Mouse (Mus musculus): ENCODE measurements around the gene Rasgef1c. TPM values are rescaled to one million over a fixed set of nuclear protein-coding genes. Genes with fewer than 3 reads are reported as not detected.

Rasgef1c gene
- polyA plus RNA-seq, 1 experiment from 2014 or later = 0.05 TPM

DNA sequence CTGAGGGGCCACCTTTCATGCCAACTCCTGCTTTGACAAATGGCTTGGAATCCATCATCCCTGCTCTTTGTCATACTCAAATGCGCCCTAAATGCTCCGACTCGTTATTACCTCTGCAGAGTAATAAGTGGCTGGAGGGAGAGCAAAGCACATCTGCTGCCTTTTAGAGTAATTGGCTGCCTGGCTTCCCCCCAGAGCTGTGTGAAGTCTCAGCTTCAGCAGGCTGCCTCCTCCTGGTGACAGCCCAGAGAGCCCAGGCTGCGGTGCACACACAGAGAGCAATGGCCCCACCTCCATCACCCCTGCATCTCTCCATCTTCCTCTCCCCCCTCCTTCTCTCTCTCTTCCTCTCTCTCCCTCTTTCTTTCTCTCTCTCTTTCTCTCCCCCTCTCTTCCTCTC is 25.5 kb downstream of the Rasgef1c start:
- H3K4me2 ChIP-seq = no peak overlapping the region
- no peaks in the 10 kb centered on the region for H3K9me3 ChIP-seq (replicated peaks)
- WGBS = 24% methylated on average over 4 of the region's 4 CpGs
- peaks cover 23% of the 10 kb centered on the region for H3K27me3 ChIP-seq
- no peak overlapping the region for H3K4me3 ChIP-seq
- no peak overlapping the region for H3K27ac ChIP-seq
- H3K9ac ChIP-seq = no peak overlapping the region
- H3K36me3 ChIP-seq = no peaks in the 10 kb centered on the region
- H3K4me1 ChIP-seq (replicated peaks) = peaks cover 13% of the 10 kb centered on the region
- ATAC-seq (replicated peaks; ENCODE audit: insufficient number of reproducible peaks, insufficient read depth, low FRiP score, low read depth) = no peak; the same call in 1 of the 2 replicates

DNA sequence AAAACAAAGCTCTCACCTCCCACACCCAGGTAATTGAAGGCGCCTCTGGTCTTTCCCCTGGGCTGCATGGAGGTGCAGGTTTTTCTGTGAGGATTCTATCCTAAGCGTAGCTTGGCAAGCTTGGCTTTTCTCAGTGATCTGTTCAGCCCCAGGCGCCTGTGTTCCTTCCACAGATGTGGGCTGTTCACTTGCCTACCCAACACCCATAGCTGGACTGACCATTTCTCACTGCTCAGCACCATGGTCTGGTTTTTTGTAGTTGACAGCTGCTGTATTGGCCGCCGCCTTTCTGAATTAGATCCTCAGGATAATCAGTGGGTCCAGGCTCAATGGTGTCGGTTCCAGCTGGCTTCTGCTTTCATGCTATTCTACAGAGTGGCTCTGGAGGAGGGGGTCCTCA is 26.0 kb downstream of the Rasgef1c start:
- H3K4me3 ChIP-seq = no peak overlapping the region
- ATAC-seq (replicated peaks; ENCODE audit: insufficient number of reproducible peaks, insufficient read depth, low FRiP score, low read depth) = no peak
- H3K27me3 ChIP-seq = peaks cover 23% of the 10 kb centered on the region
- no peak overlapping the region for H3K27ac ChIP-seq
- no peak overlapping the region for H3K4me2 ChIP-seq
- no peaks in the 10 kb centered on the region for H3K9me3 ChIP-seq (replicated peaks)
- H3K9ac ChIP-seq = no peak overlapping the region
- H3K4me1 ChIP-seq (replicated peaks) = peaks cover 14% of the 10 kb centered on the region
- 62% methylated on average over 6 of the region's 6 CpGs for WGBS
- H3K36me3 ChIP-seq = no peaks in the 10 kb centered on the region

DNA sequence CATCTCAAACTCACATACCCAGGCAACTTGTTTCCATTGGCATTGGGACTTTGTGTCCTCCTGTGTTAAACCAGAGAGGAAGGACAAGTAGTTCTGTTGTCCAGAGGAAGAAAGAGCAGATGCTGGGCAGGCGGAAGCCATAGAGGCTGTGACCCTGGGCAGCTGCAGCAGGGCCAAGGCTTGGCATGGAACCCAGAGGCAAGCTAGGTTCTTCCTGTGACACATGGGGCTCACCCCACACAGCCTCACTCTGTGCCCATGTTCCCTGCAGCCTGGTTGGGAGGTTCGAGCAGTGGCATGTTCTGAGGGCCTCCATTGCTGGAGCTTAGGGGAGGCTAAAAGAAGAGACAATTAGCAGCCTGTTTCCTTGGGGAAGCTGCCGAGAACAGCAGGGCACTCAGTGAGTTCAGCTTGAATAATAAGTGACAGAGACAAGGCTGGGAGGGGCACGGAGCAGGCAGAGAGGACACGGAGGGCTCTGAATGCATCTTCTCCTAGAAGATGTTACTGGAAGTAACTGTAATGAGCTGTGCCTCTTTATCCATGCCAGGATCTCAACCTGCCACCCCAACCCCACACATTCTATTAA is 29.5 kb downstream of the Rasgef1c start:
- H3K9ac ChIP-seq = no peak overlapping the region
- WGBS = 57% methylated on average over 5 of the region's 5 CpGs
- H3K36me3 ChIP-seq = no peaks in the 10 kb centered on the region
- no peaks in the 10 kb centered on the region for H3K9me3 ChIP-seq (replicated peaks)
- H3K27ac ChIP-seq = no peak overlapping the region
- no peak overlapping the region for H3K4me2 ChIP-seq
- H3K4me1 ChIP-seq (replicated peaks) = peaks cover 14% of the 10 kb centered on the region
- ATAC-seq (replicated peaks; ENCODE audit: insufficient number of reproducible peaks, insufficient read depth, low FRiP score, low read depth) = no peak
- H3K27me3 ChIP-seq = peaks cover 28% of the 10 kb centered on the region
- no peak overlapping the region for H3K4me3 ChIP-seq

- Histone ChIP-seq H3K4me1 (replicated peaks) (peaks cover 14% of the 10 kb centered on the region), H3K36me3 (no peaks in the 10 kb centered on the region), H3K27me3 (peaks cover 24% of the 10 kb centered on the region), H3K27ac (no peak overlapping the region), H3K9ac (no peak overlapping the region), H3K4me2 (no peak overlapping the region), H3K9me3 (replicated peaks) (no peaks in the 10 kb centered on the region), H3K4me3 (no peak overlapping the region)
- peak; percentile 71 for ATAC-seq (replicated peaks; ENCODE audit: insufficient number of reproducible peaks, insufficient read depth, low FRiP score, low read depth)
- 9% methylated on average over 7 of the region's 7 CpGs for WGBS
Observed at GRCm38 (mm10) chr11:49931853-49932252, 30.2 kb downstream of the Rasgef1c start.

DNA sequence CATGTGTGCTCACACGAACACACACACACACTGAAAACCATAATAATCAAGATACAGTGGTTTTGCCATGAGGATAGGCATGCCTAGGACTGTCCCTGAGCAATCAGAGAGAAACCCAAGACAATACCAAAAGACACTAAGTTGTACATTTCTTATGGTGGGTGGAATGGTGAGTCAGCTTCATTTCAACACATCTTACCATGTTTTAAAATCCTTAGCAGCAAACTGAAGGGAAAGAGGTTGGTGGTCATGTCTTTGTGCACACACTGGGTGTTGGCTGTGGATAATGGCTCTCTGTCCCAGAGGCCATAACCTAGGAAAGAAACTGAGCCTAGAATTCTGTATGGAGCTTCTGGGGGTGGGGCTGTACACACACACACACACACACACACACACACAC is 32.2 kb downstream of the Rasgef1c start:
- Histone ChIP-seq H3K9me3 (replicated peaks) (no peaks in the 10 kb centered on the region), H3K4me1 (replicated peaks) (peaks cover 14% of the 10 kb centered on the region), H3K36me3 (no peaks in the 10 kb centered on the region), H3K9ac (no peak overlapping the region), H3K27ac (no peak overlapping the region), H3K27me3 (0 out of 2 replicates have a peak, but pooled peaks cover 15% of the 10 kb centered on the region), H3K4me3 (no peak overlapping the region), H3K4me2 (no peak overlapping the region)
- ATAC-seq (replicated peaks; ENCODE audit: insufficient number of reproducible peaks, insufficient read depth, low FRiP score, low read depth) = no peak
- WGBS = 62% methylated on average over 1 of the region's 1 CpGs

DNA sequence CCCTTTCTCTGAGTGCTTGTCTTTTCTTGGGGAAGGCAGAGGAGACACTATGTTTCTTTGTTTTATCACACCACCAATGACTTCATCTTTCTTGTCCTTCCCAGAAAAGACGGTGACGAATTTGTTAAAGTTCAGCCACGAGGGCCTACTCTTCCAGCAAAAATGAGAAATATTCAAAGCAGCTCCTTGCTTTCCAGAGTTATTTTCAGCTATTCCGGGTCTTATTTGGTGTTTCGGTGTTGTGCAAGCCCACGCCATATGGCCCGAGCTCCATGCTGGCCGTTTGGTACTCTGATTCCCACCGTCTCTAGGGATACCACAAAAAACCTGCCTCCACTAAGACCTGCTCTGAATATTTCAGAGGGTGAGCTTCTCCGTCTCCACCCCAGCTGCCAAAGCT is 32.7 kb downstream of the Rasgef1c start:
- no peak overlapping the region for H3K4me3 ChIP-seq
- H3K9ac ChIP-seq = no peak overlapping the region
- peaks cover 14% of the 10 kb centered on the region for H3K4me1 ChIP-seq (replicated peaks)
- no peak for ATAC-seq (replicated peaks; ENCODE audit: insufficient number of reproducible peaks, insufficient read depth, low FRiP score, low read depth)
- H3K4me2 ChIP-seq = no peak overlapping the region
- no peak overlapping the region for H3K27ac ChIP-seq
- H3K27me3 ChIP-seq = 0 out of 2 replicates have a peak, but pooled peaks cover 11% of the 10 kb centered on the region
- no peaks in the 10 kb centered on the region for H3K9me3 ChIP-seq (replicated peaks)
- WGBS = 58% methylated on average over 10 of the region's 10 CpGs
- no peaks in the 10 kb centered on the region for H3K36me3 ChIP-seq

- Histone ChIP-seq H3K4me3 (no peak overlapping the region), H3K9me3 (replicated peaks) (no peaks in the 10 kb centered on the region), H3K36me3 (no peaks in the 10 kb centered on the region), H3K9ac (no peak overlapping the region), H3K27ac (no peak overlapping the region), H3K4me1 (replicated peaks) (peaks cover 8% of the 10 kb centered on the region), H3K4me2 (no peak overlapping the region), H3K27me3 (0 out of 2 replicates have a peak, but pooled peaks cover 7% of the 10 kb centered on the region)
- ATAC-seq (replicated peaks; ENCODE audit: insufficient number of reproducible peaks, insufficient read depth, low FRiP score, low read depth) = no peak
- 45% methylated on average over 9 of the region's 9 CpGs for WGBS
Observed at GRCm38 (mm10) chr11:49936458-49936857, 34.8 kb downstream of the Rasgef1c start.

DNA sequence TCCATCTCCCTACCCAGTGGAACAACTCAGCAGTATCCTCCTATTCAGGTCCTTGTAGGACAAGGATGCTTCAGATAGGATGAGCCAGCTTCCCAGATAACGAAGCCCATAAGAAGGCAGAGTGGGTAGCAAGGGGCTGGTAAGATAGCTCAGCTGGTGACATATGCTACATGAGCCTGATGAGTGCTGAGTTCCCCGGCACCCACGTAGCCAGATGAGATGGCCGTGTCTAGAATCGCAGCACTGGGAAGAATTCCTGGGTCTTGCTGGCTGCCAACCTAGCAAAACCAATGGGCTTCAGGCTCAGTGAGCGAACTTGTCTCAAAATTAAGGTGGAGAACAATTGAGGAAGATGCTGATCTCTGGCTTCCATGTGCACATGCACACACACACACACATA is 36.1 kb downstream of the Rasgef1c start:
- Histone ChIP-seq H3K9ac (no peak overlapping the region), H3K4me3 (no peak overlapping the region), H3K9me3 (replicated peaks) (no peaks in the 10 kb centered on the region), H3K36me3 (no peaks in the 10 kb centered on the region), H3K4me2 (no peak overlapping the region), H3K27ac (no peak overlapping the region), H3K27me3 (0 out of 2 replicates have a peak, but pooled peaks cover 7% of the 10 kb centered on the region), H3K4me1 (replicated peaks) (no peaks in the 10 kb centered on the region)
- no peak for ATAC-seq (replicated peaks; ENCODE audit: insufficient number of reproducible peaks, insufficient read depth, low FRiP score, low read depth)
- WGBS = 77% methylated on average over 6 of the region's 6 CpGs

GRCm38 (mm10) chr11:49938258-49939164 is 36.9 kb downstream of the Rasgef1c start:
- Histone ChIP-seq H3K36me3 (no peaks in the 10 kb centered on the region), H3K4me2 (no peak overlapping the region), H3K4me3 (no peak overlapping the region), H3K9ac (no peak overlapping the region), H3K4me1 (replicated peaks) (no peaks in the 10 kb centered on the region), H3K9me3 (replicated peaks) (no peaks in the 10 kb centered on the region), H3K27ac (no peak overlapping the region), H3K27me3 (0 out of 2 replicates have a peak, but pooled peaks cover 7% of the 10 kb centered on the region)
- no peak for ATAC-seq (replicated peaks; ENCODE audit: insufficient number of reproducible peaks, insufficient read depth, low FRiP score, low read depth)
- WGBS = 69% methylated on average over 4 of the region's 4 CpGs

DNA sequence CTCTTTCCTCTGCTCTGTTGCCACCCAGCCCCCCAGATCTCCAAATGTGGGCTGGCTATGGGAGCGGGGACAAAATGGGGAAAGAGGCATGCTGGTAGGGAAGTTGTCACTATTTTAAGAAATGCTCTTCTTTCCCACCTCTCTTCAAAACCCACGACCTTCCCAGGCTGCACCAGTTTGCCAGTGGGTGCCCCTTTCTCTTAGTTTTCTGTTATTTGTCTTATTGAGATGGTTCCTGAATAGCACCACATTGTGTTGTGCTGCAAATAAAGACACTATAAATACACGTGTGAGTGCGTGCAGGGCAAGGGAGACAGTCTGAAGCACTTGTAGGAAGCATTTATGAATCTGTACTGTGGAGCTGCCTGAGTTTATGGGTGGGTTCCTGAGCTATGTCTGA is 41.2 kb downstream of the Rasgef1c start:
- ATAC-seq (replicated peaks; ENCODE audit: insufficient number of reproducible peaks, insufficient read depth, low FRiP score, low read depth) = no peak

DNA sequence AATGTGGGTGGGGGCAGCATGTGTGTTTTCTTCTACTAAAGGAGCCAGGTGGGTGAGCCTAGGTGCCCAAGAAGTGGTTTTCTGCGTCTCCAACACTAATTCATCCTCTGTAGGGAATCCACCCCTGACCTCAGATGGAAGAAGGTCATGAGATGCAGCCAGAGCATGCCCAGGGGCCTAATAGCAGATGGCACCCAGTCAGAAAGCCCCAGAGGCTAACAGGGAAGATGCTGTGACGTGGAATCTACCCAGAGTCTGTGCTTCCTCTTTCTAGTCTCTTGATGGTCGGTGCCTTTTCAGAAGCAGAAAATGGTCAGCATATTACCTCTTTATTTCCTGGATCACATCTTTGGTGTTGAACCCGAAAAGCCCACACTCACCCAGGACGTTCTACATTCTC is 42.3 kb downstream of the Rasgef1c start:
- 79% methylated on average over 5 of the region's 5 CpGs for WGBS
- no peak overlapping the region for H3K27ac ChIP-seq
- no peak overlapping the region for H3K4me3 ChIP-seq
- no peaks in the 10 kb centered on the region for H3K4me1 ChIP-seq (replicated peaks)
- no peaks in the 10 kb centered on the region for H3K36me3 ChIP-seq
- no peak overlapping the region for H3K9ac ChIP-seq
- H3K27me3 ChIP-seq = no peaks in the 10 kb centered on the region
- no peak overlapping the region for H3K4me2 ChIP-seq
- no peaks in the 10 kb centered on the region for H3K9me3 ChIP-seq (replicated peaks)
- ATAC-seq (replicated peaks; ENCODE audit: insufficient number of reproducible peaks, insufficient read depth, low FRiP score, low read depth) = no peak

More for the DNA sequence above, 41.2 kb downstream of the Rasgef1c start:
- Histone ChIP-seq H3K4me2 (no peak overlapping the region), H3K4me1 (replicated peaks) (no peaks in the 10 kb centered on the region), H3K36me3 (no peaks in the 10 kb centered on the region), H3K9me3 (replicated peaks) (no peaks in the 10 kb centered on the region), H3K27ac (no peak overlapping the region), H3K4me3 (no peak overlapping the region), H3K9ac (no peak overlapping the region), H3K27me3 (no peaks in the 10 kb centered on the region)
- WGBS = 42% methylated on average over 4 of the region's 4 CpGs

Data from heart, embryonic 15.5 days (tissue).